Mouse (Mus musculus): ENCODE measurements around the gene Arap2. TPM values are rescaled to one million over a fixed set of nuclear protein-coding genes. Genes with fewer than 3 reads are reported as not detected.

Arap2 gene
- 3.8 and 5.5 TPM in 2 replicates for total RNA-seq (2023)

GRCm38 (mm10) chr5:62765784-62766701 lies at the start of gene Arap2:
Gene Arap2, minus strand, starts transcription at chr5:62766159.

GRCm38 (mm10) chr5:62813402-62814071 lies 47.6 kb upstream of the Arap2 start, which contains the start of gene Dthd1:
Gene Dthd1, plus strand, starts transcription at chr5:62813823.

Other genes starting within 250 kb of the Arap2 start
- gene Dthd1, start 47.7 kb upstream of the Arap2 start, total RNA-seq (2023), result not detected in 2 replicates

Data from neutrophil, adult 65 days (primary cell).